Mouse (Mus musculus): ENCODE measurements at regions not wholly inside any gene's neighbourhood (a gene's known extent, or its start where the extent isn't known, plus 50 kb on each side); places are given as distances from the start of the nearest gene placed in this dataset.

DNA sequence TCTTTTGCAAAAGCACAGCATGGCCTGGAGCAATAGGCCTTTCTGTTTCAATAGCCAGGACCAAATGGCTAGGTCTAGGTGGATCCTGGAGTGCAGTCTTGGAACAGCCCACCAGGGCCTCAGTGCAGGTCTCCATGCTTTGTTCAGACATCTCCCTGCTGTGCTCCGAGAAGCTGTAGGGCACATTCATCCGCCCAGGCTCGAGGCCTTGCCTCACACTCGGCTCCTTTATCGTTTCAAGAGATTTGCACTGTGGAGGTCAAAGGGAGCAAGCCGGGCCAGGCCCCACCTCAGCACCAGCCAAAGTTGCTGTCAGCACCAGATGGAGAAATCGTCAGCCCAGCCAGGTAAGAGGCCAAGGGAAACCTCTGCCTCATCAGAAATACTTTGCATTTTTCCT is 160.3 kb downstream of the Gm10260 start:
- no peak overlapping the region for H3K4me2 ChIP-seq (ENCODE audit: low read depth)
- 68% methylated on average over 7 of the region's 7 CpGs for WGBS
- H3K4me3 ChIP-seq (ENCODE audit: low read depth, low read length) = no peak overlapping the region
- H3K9ac ChIP-seq = no peak overlapping the region
- no peaks in the 10 kb centered on the region for H3K4me1 ChIP-seq (ENCODE audit: insufficient read depth)
- no peak for TF ChIP-seq CTCF (IDR thresholded peaks at IDR 0.05; ENCODE audit: low read depth)
- no peaks in the 10 kb centered on the region for H3K9me3 ChIP-seq (ENCODE audit: low read length)
- DNase-seq (no peak), ATAC-seq (no peak)
- no peaks in the 10 kb centered on the region for H3K36me3 ChIP-seq (ENCODE audit: insufficient read depth)
- H3K27me3 ChIP-seq (ENCODE audit: insufficient read depth, low read length) = no peaks in the 10 kb centered on the region
- no peak overlapping the region for H3K27ac ChIP-seq (ENCODE audit: low read depth, low read length)

DNA sequence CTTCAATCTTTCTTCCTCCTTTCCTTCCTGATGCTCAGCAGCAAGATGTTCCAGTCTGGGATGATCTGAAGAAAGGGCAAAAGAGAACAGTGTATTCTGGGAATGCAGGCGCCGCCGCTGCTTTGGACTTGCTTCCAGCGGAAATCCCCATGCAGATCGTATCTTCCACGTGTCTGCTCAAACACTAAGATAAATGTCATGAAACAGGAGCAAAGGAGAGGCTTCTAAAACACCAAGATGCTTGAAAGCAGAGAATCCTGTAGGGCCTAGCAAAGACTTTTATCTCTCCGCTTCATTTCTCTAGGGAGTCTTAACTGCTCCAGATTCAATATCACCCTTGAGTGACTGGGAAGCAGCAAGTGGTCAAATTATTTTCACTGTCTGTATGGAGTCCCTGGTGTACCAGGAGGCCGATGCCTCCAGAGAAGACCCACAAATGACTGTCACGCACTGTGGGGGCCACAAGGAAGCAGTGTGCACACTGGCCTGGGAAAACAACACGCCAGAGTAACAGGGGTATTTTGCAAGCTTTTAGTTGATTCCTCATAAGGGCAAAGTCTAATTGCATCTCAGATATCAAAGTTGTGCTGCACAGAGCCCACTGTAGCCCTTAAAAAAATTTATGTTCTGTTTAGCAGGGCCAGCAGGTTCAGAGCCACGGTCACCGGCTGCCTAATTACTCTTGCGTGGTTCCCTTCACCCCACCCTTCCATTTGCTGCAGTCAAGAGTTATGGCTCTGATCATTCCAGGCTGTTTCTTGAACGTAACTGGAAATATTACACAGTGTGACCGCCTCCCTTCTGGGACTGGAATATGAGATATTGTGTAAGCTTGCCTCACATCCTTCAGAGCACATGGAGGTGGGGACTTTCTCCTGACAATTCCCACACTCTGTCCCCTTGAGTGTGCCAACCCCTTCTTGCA is 161.7 kb downstream of the Gm10260 start:
- DNase-seq (no peak), ATAC-seq (no peak)
- Histone ChIP-seq H3K36me3 (ENCODE audit: insufficient read depth) (no peaks in the 10 kb centered on the region), H3K4me1 (ENCODE audit: insufficient read depth) (no peaks in the 10 kb centered on the region), H3K4me3 (ENCODE audit: low read depth, low read length) (no peak overlapping the region), H3K27me3 (ENCODE audit: insufficient read depth, low read length) (no peaks in the 10 kb centered on the region), H3K4me2 (ENCODE audit: low read depth) (no peak overlapping the region), H3K9me3 (ENCODE audit: low read length) (no peaks in the 10 kb centered on the region), H3K9ac (no peak overlapping the region), H3K27ac (ENCODE audit: low read depth, low read length) (no peak overlapping the region)
- 89% methylated on average over 15 of the region's 15 CpGs for WGBS
- TF ChIP-seq CTCF (IDR thresholded peaks at IDR 0.05; ENCODE audit: low read depth) = no peak

DNA sequence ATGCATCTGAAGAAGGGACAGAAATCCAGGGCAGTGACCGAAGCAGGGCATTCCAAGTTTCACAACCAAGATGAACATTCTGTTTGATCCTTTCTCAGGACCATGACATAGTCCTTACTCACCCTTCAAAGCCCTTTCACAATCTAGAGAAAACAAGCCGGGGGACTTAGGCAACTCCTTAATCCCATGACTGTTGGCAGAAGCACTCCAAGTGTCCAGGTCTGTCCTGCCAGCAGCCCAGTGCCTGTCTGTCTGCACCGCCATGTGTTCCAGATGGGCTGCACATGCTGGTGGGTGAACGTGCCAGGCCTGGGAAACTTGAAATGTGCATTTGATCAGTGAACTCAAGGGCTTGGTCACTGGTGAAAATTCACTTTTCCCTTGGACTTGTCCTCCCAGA is 165.6 kb downstream of the Gm10260 start:
- no peak for ATAC-seq
- TF ChIP-seq CTCF (IDR thresholded peaks at IDR 0.05; ENCODE audit: low read depth) = no peak

DNA sequence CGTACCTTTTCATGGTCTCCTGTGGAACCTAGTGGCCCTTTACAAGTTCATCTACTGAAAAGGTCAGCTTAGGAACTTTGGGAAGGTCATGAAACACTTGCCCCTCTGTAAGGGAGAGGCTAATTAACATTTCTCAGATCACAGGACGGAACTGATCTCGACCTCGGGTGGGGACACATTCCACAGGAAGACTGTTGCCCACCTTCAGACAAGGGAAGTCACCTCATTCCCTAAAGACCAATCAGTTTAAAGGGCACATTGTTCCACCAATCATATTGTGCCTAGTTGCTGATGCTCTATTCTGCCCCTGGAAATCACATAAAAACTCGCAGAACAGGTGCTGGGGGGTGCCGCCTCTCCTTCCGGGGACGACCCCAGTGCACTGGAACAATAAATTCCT is 170.8 kb downstream of the Gm10260 start:
- no peak for ATAC-seq
- Histone ChIP-seq H3K27ac (ENCODE audit: low read depth, low read length) (no peak overlapping the region), H3K36me3 (ENCODE audit: insufficient read depth) (no peaks in the 10 kb centered on the region), H3K4me2 (ENCODE audit: low read depth) (no peak overlapping the region), H3K9me3 (ENCODE audit: low read length) (no peaks in the 10 kb centered on the region), H3K27me3 (ENCODE audit: insufficient read depth, low read length) (no peaks in the 10 kb centered on the region), H3K4me1 (ENCODE audit: insufficient read depth) (no peaks in the 10 kb centered on the region), H3K9ac (no peak overlapping the region), H3K4me3 (ENCODE audit: low read depth, low read length) (no peak overlapping the region)
- TF ChIP-seq CTCF (IDR thresholded peaks at IDR 0.05; ENCODE audit: low read depth) = no peak
- DNase-seq = no peak
- 81% methylated on average over 8 of the region's 8 CpGs for WGBS

More for the DNA sequence above, 165.6 kb downstream of the Gm10260 start:
- DNase-seq = no peak
- no peak overlapping the region for H3K27ac ChIP-seq (ENCODE audit: low read depth, low read length)
- no peaks in the 10 kb centered on the region for H3K27me3 ChIP-seq (ENCODE audit: insufficient read depth, low read length)
- no peak overlapping the region for H3K9ac ChIP-seq
- WGBS = 82% methylated on average over 4 of the region's 4 CpGs
- H3K4me3 ChIP-seq (ENCODE audit: low read depth, low read length) = no peak overlapping the region
- no peaks in the 10 kb centered on the region for H3K9me3 ChIP-seq (ENCODE audit: low read length)
- H3K4me1 ChIP-seq (ENCODE audit: insufficient read depth) = no peaks in the 10 kb centered on the region
- no peak overlapping the region for H3K4me2 ChIP-seq (ENCODE audit: low read depth)
- H3K36me3 ChIP-seq (ENCODE audit: insufficient read depth) = no peaks in the 10 kb centered on the region

DNA sequence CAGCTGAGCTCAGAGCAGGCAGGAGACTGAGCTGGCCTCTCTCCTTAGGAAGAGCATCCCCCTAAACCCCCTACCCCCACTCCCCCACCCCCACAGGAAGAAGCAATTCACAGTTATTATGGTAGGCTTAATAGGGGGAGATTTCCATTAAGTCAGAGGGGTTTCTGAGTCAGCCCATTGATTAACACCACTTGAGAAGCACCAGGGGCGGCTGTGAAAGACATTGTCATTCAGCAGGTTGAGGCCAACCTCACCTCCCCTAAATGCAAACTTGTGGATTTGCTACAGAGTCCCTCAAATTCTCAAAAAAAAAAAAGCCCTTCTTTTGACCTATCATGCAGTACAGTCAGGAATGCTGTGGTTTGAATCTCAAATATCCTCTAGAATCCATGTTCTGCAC is 172.3 kb downstream of the Gm10260 start:
- Histone ChIP-seq H3K9ac (no peak overlapping the region), H3K27ac (ENCODE audit: low read depth, low read length) (no peak overlapping the region), H3K27me3 (ENCODE audit: insufficient read depth, low read length) (no peaks in the 10 kb centered on the region), H3K9me3 (ENCODE audit: low read length) (no peaks in the 10 kb centered on the region), H3K36me3 (ENCODE audit: insufficient read depth) (no peaks in the 10 kb centered on the region), H3K4me3 (ENCODE audit: low read depth, low read length) (no peak overlapping the region), H3K4me2 (ENCODE audit: low read depth) (no peak overlapping the region), H3K4me1 (ENCODE audit: insufficient read depth) (no peaks in the 10 kb centered on the region)
- ATAC-seq (no peak), DNase-seq (no peak)
- TF ChIP-seq CTCF (IDR thresholded peaks at IDR 0.05; ENCODE audit: low read depth) = no peak
- 52% methylated on average over 1 of the region's 1 CpGs for WGBS

DNA sequence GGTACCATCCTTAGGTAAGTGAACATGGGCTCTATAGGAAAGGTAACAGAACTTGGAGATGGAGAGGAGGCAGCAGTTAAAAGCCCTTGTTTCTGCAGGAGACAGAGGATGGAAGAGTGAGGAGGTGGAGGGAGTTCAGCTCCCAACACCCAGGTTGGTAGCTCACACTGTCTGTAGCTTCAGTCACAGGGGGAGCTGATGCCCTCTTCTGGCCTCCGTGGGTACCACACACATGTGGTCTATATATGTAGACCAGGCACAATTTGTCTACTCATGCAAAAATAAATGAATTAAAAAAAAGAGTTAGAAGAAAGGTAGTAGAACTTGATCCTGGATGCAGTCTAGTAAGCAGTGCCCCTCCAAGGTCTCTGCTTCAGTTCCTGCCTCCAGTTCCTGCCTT is 173.3 kb downstream of the Gm10260 start:
- Histone ChIP-seq H3K36me3 (ENCODE audit: insufficient read depth) (no peaks in the 10 kb centered on the region), H3K9ac (no peak overlapping the region), H3K4me1 (ENCODE audit: insufficient read depth) (no peaks in the 10 kb centered on the region), H3K27me3 (ENCODE audit: insufficient read depth, low read length) (no peaks in the 10 kb centered on the region), H3K4me3 (ENCODE audit: low read depth, low read length) (no peak overlapping the region), H3K9me3 (ENCODE audit: low read length) (no peaks in the 10 kb centered on the region), H3K4me2 (ENCODE audit: low read depth) (no peak overlapping the region), H3K27ac (ENCODE audit: low read depth, low read length) (no peak overlapping the region)
- DNase-seq = no peak
- 63% methylated on average over 1 of the region's 1 CpGs for WGBS
- ATAC-seq = no peak
- TF ChIP-seq CTCF (IDR thresholded peaks at IDR 0.05; ENCODE audit: low read depth) = peak; percentile 32; the same call in 1 of the 2 replicates

DNA sequence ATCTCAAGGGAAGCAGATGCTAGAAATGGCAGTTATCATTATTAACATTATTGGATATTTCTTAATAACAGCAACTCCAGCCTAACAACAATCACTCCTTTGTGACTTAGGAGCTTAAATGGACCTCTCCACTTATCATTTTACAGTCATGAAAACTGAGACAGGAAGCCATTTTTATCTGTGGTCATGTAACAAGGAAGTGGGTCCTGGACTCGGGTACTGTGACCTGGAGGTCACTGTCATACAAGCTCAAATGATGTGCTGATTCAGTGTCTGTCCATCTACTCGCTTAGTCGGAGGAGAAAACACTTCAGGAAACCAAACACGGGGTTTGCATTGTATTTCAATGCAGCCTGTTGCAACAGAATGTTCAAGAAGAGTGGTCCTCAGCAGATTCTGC is 176.4 kb downstream of the Gm10260 start:
- Histone ChIP-seq H3K27me3 (ENCODE audit: insufficient read depth, low read length) (no peaks in the 10 kb centered on the region), H3K9ac (no peak overlapping the region), H3K9me3 (ENCODE audit: low read length) (no peaks in the 10 kb centered on the region), H3K4me1 (ENCODE audit: insufficient read depth) (no peaks in the 10 kb centered on the region), H3K4me3 (ENCODE audit: low read depth, low read length) (no peak overlapping the region), H3K27ac (ENCODE audit: low read depth, low read length) (no peak overlapping the region), H3K36me3 (ENCODE audit: insufficient read depth) (no peaks in the 10 kb centered on the region), H3K4me2 (ENCODE audit: low read depth) (no peak overlapping the region)
- WGBS = 90% methylated on average over 4 of the region's 4 CpGs
- no peak for TF ChIP-seq CTCF (IDR thresholded peaks at IDR 0.05; ENCODE audit: low read depth)
- no peak for ATAC-seq
- no peak for DNase-seq
